Mouse (Mus musculus) limb, embryonic 12.5 days (tissue): ENCODE data around the gene Theg. TPM values are rescaled to one million over a fixed set of nuclear protein-coding genes. Genes with fewer than 3 reads are reported as not detected.

Experiments
- ATAC-seq: fragments of 200-750 bp; cut with Nextera tagmentation; 2 replicates; pipeline ENCODE4 v1.8.0; 2017; ENCODE audit warnings: low read depth, moderate TSS enrichment; ENCODE audit not compliant: insufficient number of reproducible peaks, insufficient read depth, low FRiP score, low TSS enrichment
- H3K27ac ChIP-seq: fragments of 300-500 bp; sonication (generic); 2 replicates; pipeline ENCODE4 v1.5.1; 2016; ENCODE audit warnings: mild to moderate bottlenecking, moderate library complexity
- H3K27me3 ChIP-seq: fragments of 300-500 bp; sonication (generic); 2 replicates; pipeline ENCODE4 v1.6.1; 2016; ENCODE audit warnings: mild to moderate bottlenecking, moderate library complexity
- H3K36me3 ChIP-seq: fragments of 300-500 bp; sonication (generic); 2 replicates; pipeline ENCODE4 v1.6.1; 2016; ENCODE audit warnings: mild to moderate bottlenecking, moderate library complexity
- H3K4me1 ChIP-seq: fragments of 300-500 bp; sonication (generic); replicated peaks from 2 replicates; pipeline ENCODE4 v1.6.1; 2016
- H3K4me2 ChIP-seq: fragments of 300-500 bp; sonication (generic); 2 replicates; pipeline ENCODE4 v1.6.1; 2016; ENCODE audit warnings: mild to moderate bottlenecking, moderate library complexity
- H3K4me3 ChIP-seq: fragments of 300-500 bp; sonication (generic); replicated peaks from 2 replicates; pipeline ENCODE4 v1.5.1; 2016; ENCODE audit warnings: mild to moderate bottlenecking
- H3K9ac ChIP-seq: fragments of 300-500 bp; sonication (generic); replicated peaks from 2 replicates; pipeline ENCODE4 v1.6.1; 2016; ENCODE audit warnings: mild to moderate bottlenecking, moderate library complexity
- H3K9me3 ChIP-seq: fragments of 300-500 bp; sonication (generic); 2 replicates; pipeline ENCODE4 v1.6.1; 2016; ENCODE audit warnings: mild to moderate bottlenecking, moderate library complexity
- WGBS: fragments of 180-500 bp; shearing (Covaris S2); methylation state at CpG from one replicate; pipeline ENCODE4 v1.1.7; 2016; 5-methylcytosine and 5-hydroxymethylcytosine counted together
- polyA plus RNA-seq: library from polyadenylated mRNA; unstranded; fragments of >200 nt; fragmentation: Nextera tagmentation; extraction: Ambion mirVana; gene quantifications from 2 replicates; pipeline ENCODE4 v1.2.1, GENCODE M21; 2016

The Theg gene
- polyA plus RNA-seq, 1 experiment from 2014 or later: not detected

- H3K4me3 ChIP-seq: no peak overlapping the region
- no peak overlapping the region for H3K4me2 ChIP-seq
- H3K9me3 ChIP-seq: no peaks in the 10 kb centered on the region
- no peaks in the 10 kb centered on the region for H3K4me1 ChIP-seq
- no peaks in the 10 kb centered on the region for H3K36me3 ChIP-seq
- H3K27ac ChIP-seq: no peak overlapping the region
- no peak overlapping the region for H3K9ac ChIP-seq
- no peak for ATAC-seq
- WGBS: 56% methylated on average over 6 of the region's 6 CpGs
- H3K27me3 ChIP-seq: peaks cover 40% of the 10 kb centered on the region
Measured at GRCm38 (mm10) chr10:79594111-79594510, 7.0 kb upstream of the Theg start.

GRCm38 (mm10) chr10:79590702-79591101, 3.6 kb upstream of the Theg start:
- H3K27ac ChIP-seq: no peak overlapping the region
- no peak overlapping the region for H3K4me3 ChIP-seq
- WGBS: 96% methylated on average over 1 of the region's 1 CpGs
- no peak for ATAC-seq
- H3K9ac ChIP-seq: no peak overlapping the region
- H3K4me2 ChIP-seq: no peak overlapping the region
- peaks cover 23% of the 10 kb centered on the region for H3K27me3 ChIP-seq
- no peaks in the 10 kb centered on the region for H3K4me1 ChIP-seq
- no peaks in the 10 kb centered on the region for H3K36me3 ChIP-seq
- no peaks in the 10 kb centered on the region for H3K9me3 ChIP-seq

- H3K9me3 ChIP-seq: no peaks in the 10 kb centered on the region
- no peak overlapping the region for H3K4me3 ChIP-seq
- H3K4me1 ChIP-seq: no peaks in the 10 kb centered on the region
- ATAC-seq: no peak
- no peak overlapping the region for H3K9ac ChIP-seq
- no peak overlapping the region for H3K27ac ChIP-seq
- WGBS: 71% methylated on average over 4 of the region's 4 CpGs
- H3K27me3 ChIP-seq: peaks cover 3% of the 10 kb centered on the region; the same call in 1 of the 2 replicates
- H3K36me3 ChIP-seq: no peaks in the 10 kb centered on the region
- no peak overlapping the region for H3K4me2 ChIP-seq
Measured at GRCm38 (mm10) chr10:79587752-79588126, 608 bp upstream of the Theg start.

- Histone ChIP-seq H3K9me3 (no peaks in the 10 kb centered on the region), H3K27ac (no peak overlapping the region), H3K4me1 (no peaks in the 10 kb centered on the region), H3K9ac (no peak overlapping the region), H3K4me2 (no peak overlapping the region), H3K4me3 (no peak overlapping the region), H3K27me3 (peaks cover 3% of the 10 kb centered on the region; the same call in 1 of the 2 replicates), H3K36me3 (no peaks in the 10 kb centered on the region)
- ATAC-seq: no peak
- 73% methylated on average over 8 of the region's 8 CpGs for whole genome bisulfite sequencing
Measured at GRCm38 (mm10) chr10:79586243-79586642, 888 bp downstream of the Theg start.

GRCm38 (mm10) chr10:79585723-79586122, 1.4 kb downstream of the Theg start:
- no peaks in the 10 kb centered on the region for H3K36me3 ChIP-seq
- 85% methylated on average over 5 of the region's 5 CpGs for WGBS
- H3K4me2 ChIP-seq: no peak overlapping the region
- no peaks in the 10 kb centered on the region for H3K9me3 ChIP-seq
- no peak overlapping the region for H3K4me3 ChIP-seq
- no peak overlapping the region for H3K9ac ChIP-seq
- H3K4me1 ChIP-seq: no peaks in the 10 kb centered on the region
- H3K27ac ChIP-seq: no peak overlapping the region
- peaks cover 3% of the 10 kb centered on the region; the same call in 1 of the 2 replicates for H3K27me3 ChIP-seq
- no peak for ATAC-seq

- Histone ChIP-seq H3K9ac (no peak overlapping the region), H3K27ac (no peak overlapping the region), H3K9me3 (no peaks in the 10 kb centered on the region), H3K27me3 (peaks cover 3% of the 10 kb centered on the region), H3K4me2 (no peak overlapping the region), H3K4me3 (no peak overlapping the region), H3K4me1 (no peaks in the 10 kb centered on the region), H3K36me3 (no peaks in the 10 kb centered on the region)
- 88% methylated on average over 6 of the region's 6 CpGs for WGBS
- ATAC-seq: no peak; the same call in 1 of the 2 replicates
Measured at GRCm38 (mm10) chr10:79585136-79585535, 2.0 kb downstream of the Theg start.

GRCm38 (mm10) chr10:79584426-79584825, 2.7 kb downstream of the Theg start:
- Histone ChIP-seq H3K4me1 (no peaks in the 10 kb centered on the region), H3K36me3 (no peaks in the 10 kb centered on the region), H3K27me3 (peaks cover 8% of the 10 kb centered on the region), H3K4me2 (no peak overlapping the region), H3K9ac (no peak overlapping the region), H3K27ac (no peak overlapping the region), H3K9me3 (no peaks in the 10 kb centered on the region), H3K4me3 (no peak overlapping the region)
- no peak for ATAC-seq
- 82% methylated on average over 9 of the region's 9 CpGs for WGBS

- no peak for ATAC-seq
- Histone ChIP-seq H3K4me1 (no peaks in the 10 kb centered on the region), H3K9ac (no peak overlapping the region), H3K4me2 (no peak overlapping the region), H3K27ac (no peak overlapping the region), H3K36me3 (no peaks in the 10 kb centered on the region), H3K9me3 (no peaks in the 10 kb centered on the region), H3K27me3 (peaks cover 11% of the 10 kb centered on the region), H3K4me3 (no peak overlapping the region)
- 58% methylated on average over 7 of the region's 7 CpGs for WGBS
Measured at GRCm38 (mm10) chr10:79584021-79584420, 3.1 kb downstream of the Theg start.

- no peak overlapping the region for H3K9ac ChIP-seq
- H3K4me3 ChIP-seq: no peak overlapping the region
- ATAC-seq: no peak
- 84% methylated on average over 8 of the region's 8 CpGs for WGBS
- H3K36me3 ChIP-seq: no peaks in the 10 kb centered on the region
- H3K9me3 ChIP-seq: no peaks in the 10 kb centered on the region
- no peak overlapping the region for H3K27ac ChIP-seq
- no peak overlapping the region for H3K4me2 ChIP-seq
- H3K4me1 ChIP-seq: no peaks in the 10 kb centered on the region
- H3K27me3 ChIP-seq: peaks cover 14% of the 10 kb centered on the region
Measured at GRCm38 (mm10) chr10:79581501-79581900, 5.6 kb downstream of the Theg start.

- Histone ChIP-seq H3K9ac (no peak overlapping the region), H3K36me3 (no peaks in the 10 kb centered on the region), H3K4me2 (no peak overlapping the region), H3K4me3 (no peak overlapping the region), H3K4me1 (no peaks in the 10 kb centered on the region), H3K27me3 (peaks cover 11% of the 10 kb centered on the region), H3K9me3 (no peaks in the 10 kb centered on the region), H3K27ac (no peak overlapping the region)
- ATAC-seq: no peak
- WGBS: 47% methylated on average over 6 of the region's 6 CpGs
Measured at GRCm38 (mm10) chr10:79580811-79581210, 6.3 kb downstream of the Theg start.

GRCm38 (mm10) chr10:79580356-79580755, 6.8 kb downstream of the Theg start:
- WGBS: 73% methylated on average over 7 of the region's 7 CpGs
- Histone ChIP-seq H3K9me3 (no peaks in the 10 kb centered on the region), H3K27ac (no peak overlapping the region), H3K4me3 (no peak overlapping the region), H3K4me1 (no peaks in the 10 kb centered on the region), H3K4me2 (no peak overlapping the region), H3K27me3 (peaks cover 11% of the 10 kb centered on the region), H3K9ac (no peak overlapping the region), H3K36me3 (no peaks in the 10 kb centered on the region)
- ATAC-seq: no peak

- Histone ChIP-seq H3K9me3 (no peaks in the 10 kb centered on the region), H3K27me3 (peaks cover 11% of the 10 kb centered on the region), H3K4me3 (no peak overlapping the region), H3K36me3 (no peaks in the 10 kb centered on the region), H3K27ac (no peak overlapping the region), H3K4me1 (no peaks in the 10 kb centered on the region), H3K4me2 (no peak overlapping the region), H3K9ac (no peak overlapping the region)
- WGBS: 76% methylated on average over 12 of the region's 12 CpGs
- no peak for ATAC-seq
Measured at GRCm38 (mm10) chr10:79579781-79580180, 7.3 kb downstream of the Theg start.
